Mouse (Mus musculus) stomach, postnatal 0 days (tissue): ENCODE measurements around the gene Sppl2c. TPM values are rescaled to one million over a fixed set of nuclear protein-coding genes. Genes with fewer than 3 reads are reported as not detected.

Experiments
- ATAC-seq: fragments of 200-750 bp; cut with Nextera tagmentation; 2 replicates; pipeline ENCODE4 v1.8.0; 2017; ENCODE audit not compliant: low FRiP score, low TSS enrichment
- DNase-seq: peaks from one replicate; pipeline ENCODE4 v3.0.0-alpha.2; 2016; ENCODE audit warnings: low spot score
- H3K27ac ChIP-seq: fragments of 300-500 bp; sonication (generic); replicated peaks from 2 replicates; pipeline ENCODE4 v1.5.1; 2014; ENCODE audit warnings: mild to moderate bottlenecking, control low read depth
- H3K27me3 ChIP-seq: fragments of 300-500 bp; sonication (generic); 2 replicates; pipeline ENCODE4 v1.6.1; 2014; ENCODE audit warnings: low read length; ENCODE audit not compliant: control insufficient read depth, insufficient read depth
- H3K36me3 ChIP-seq: fragments of 300-500 bp; sonication (generic); 2 replicates; pipeline ENCODE4 v1.6.1; 2014; ENCODE audit warnings: low read length, mixed read lengths; ENCODE audit not compliant: control insufficient read depth, insufficient read depth
- H3K4me1 ChIP-seq: fragments of 300-500 bp; sonication (generic); replicated peaks from 2 replicates; pipeline ENCODE4 v1.6.1; 2014; ENCODE audit warnings: antibody characterized with exemption; ENCODE audit not compliant: control insufficient read depth, insufficient read depth
- H3K4me2 ChIP-seq: fragments of 300-500 bp; sonication (generic); replicated peaks from 2 replicates; pipeline ENCODE4 v1.6.1; 2014; ENCODE audit warnings: low read depth, mild to moderate bottlenecking, control low read depth, moderate library complexity
- H3K4me3 ChIP-seq: fragments of 300-500 bp; sonication (generic); 2 replicates; pipeline ENCODE4 v1.5.1; 2014; ENCODE audit warnings: low read depth, low read length, control low read depth
- H3K9ac ChIP-seq: fragments of 300-500 bp; sonication (generic); 2 replicates; pipeline ENCODE4 v1.6.1; 2014; ENCODE audit warnings: mild to moderate bottlenecking, low read length, control low read depth, mixed read lengths
- H3K9me3 ChIP-seq: fragments of 300-500 bp; sonication (generic); 2 replicates; pipeline ENCODE4 v1.6.1; 2016; ENCODE audit warnings: low read length; ENCODE audit not compliant: control insufficient read depth
- CTCF ChIP-seq: IDR thresholded peaks from 2 replicates; pipeline ENCODE4 v1.5.1; 2016; ENCODE audit warnings: antibody characterized with exemption, low read depth, mild to moderate bottlenecking, moderate library complexity
- EP300 ChIP-seq: optimal IDR thresholded peaks from 2 replicates; pipeline ENCODE3; 2016; ENCODE audit warnings: antibody characterized with exemption
- WGBS: fragments of 180-500 bp; shearing (Covaris S2); extraction: QIAGEN DNeasy Blood & Tissue Kit; methylation state at CpG from one replicate; pipeline ENCODE4 v1.1.7; 2014; 5-methylcytosine and 5-hydroxymethylcytosine counted together
- polyA plus RNA-seq: library from polyadenylated mRNA; unstranded; fragments of >200 nt; fragmentation: Nextera tagmentation; extraction: Ambion mirVana; gene quantifications from 2 replicates; pipeline ENCODE4 v1.2.1, GENCODE M21; 2015

The Sppl2c gene
- polyA plus RNA-seq = not detected in 2 replicates

- Histone ChIP-seq H3K36me3 (no peaks in the 10 kb centered on the region), H3K4me2 (no peak within 1 kb of the TSS), H3K9me3 (no peaks in the 10 kb centered on the region), H3K27me3 (no peaks in the 10 kb centered on the region), H3K9ac (no peak within 1 kb of the TSS), H3K4me3 (no peak within 1 kb of the TSS), H3K27ac (no peak within 1 kb of the TSS), H3K4me1 (no peaks in the 10 kb centered on the region)
- TF ChIP-seq EP300 = no peak
- TF ChIP-seq CTCF = no peak
- 77% methylated on average over 13 of the region's 13 CpGs for WGBS
- no peak for DNase-seq
- no peak for ATAC-seq
Measured at GRCm38 (mm10) chr11:104186135-104186836, at the start of gene Sppl2c. Sppl2c (plus strand) TSS chr11:104186327.

- WGBS = 72% methylated on average over 3 of the region's 3 CpGs
- Histone ChIP-seq H3K36me3 (no peaks in the 10 kb centered on the region), H3K4me2 (no peak overlapping the region), H3K9ac (no peak overlapping the region), H3K4me1 (no peaks in the 10 kb centered on the region), H3K4me3 (no peak overlapping the region), H3K9me3 (no peaks in the 10 kb centered on the region), H3K27ac (no peak overlapping the region), H3K27me3 (no peaks in the 10 kb centered on the region)
- no peak for DNase-seq
- ATAC-seq = no peak
- TF ChIP-seq CTCF = no peak
- no peak for TF ChIP-seq EP300
Measured at GRCm38 (mm10) chr11:104138976-104139375, 47.2 kb upstream of the Sppl2c start.

- H3K9ac ChIP-seq = no peak overlapping the region
- H3K27me3 ChIP-seq = no peaks in the 10 kb centered on the region
- no peak for DNase-seq
- no peaks in the 10 kb centered on the region for H3K36me3 ChIP-seq
- no peak overlapping the region for H3K27ac ChIP-seq
- H3K4me1 ChIP-seq = no peaks in the 10 kb centered on the region
- H3K4me3 ChIP-seq = no peak overlapping the region
- 100% methylated on average over 1 of the region's 1 CpGs for WGBS
- no peak for ATAC-seq
- no peak for TF ChIP-seq EP300
- TF ChIP-seq CTCF = no peak
- no peaks in the 10 kb centered on the region for H3K9me3 ChIP-seq
- H3K4me2 ChIP-seq = no peak overlapping the region
Measured at GRCm38 (mm10) chr11:104144930-104145329, 41.2 kb upstream of the Sppl2c start.

- no peak for TF ChIP-seq CTCF
- DNase-seq (no peak), ATAC-seq (no peak)
- WGBS = 77% methylated on average over 7 of the region's 7 CpGs
- H3K4me1 ChIP-seq = no peaks in the 10 kb centered on the region
- no peak overlapping the region for H3K4me2 ChIP-seq
- H3K36me3 ChIP-seq = no peaks in the 10 kb centered on the region
- no peaks in the 10 kb centered on the region for H3K9me3 ChIP-seq
- no peaks in the 10 kb centered on the region for H3K27me3 ChIP-seq
- H3K27ac ChIP-seq = no peak overlapping the region
- no peak overlapping the region for H3K4me3 ChIP-seq
- no peak overlapping the region for H3K9ac ChIP-seq
Measured at GRCm38 (mm10) chr11:104148787-104149186, 37.3 kb upstream of the Sppl2c start.

GRCm38 (mm10) chr11:104150911-104151310 is 35.2 kb upstream of the Sppl2c start:
- no peak for DNase-seq
- TF ChIP-seq CTCF (no peak), EP300 (no peak)
- H3K27ac ChIP-seq = no peak overlapping the region
- ATAC-seq = no peak
- WGBS = 84% methylated on average over 5 of the region's 5 CpGs
- H3K4me2 ChIP-seq = no peak overlapping the region
- H3K4me3 ChIP-seq = no peak overlapping the region
- no peaks in the 10 kb centered on the region for H3K4me1 ChIP-seq
- H3K9me3 ChIP-seq = no peaks in the 10 kb centered on the region
- no peaks in the 10 kb centered on the region for H3K27me3 ChIP-seq
- no peaks in the 10 kb centered on the region for H3K36me3 ChIP-seq
- no peak overlapping the region for H3K9ac ChIP-seq

GRCm38 (mm10) chr11:104154332-104154731 is 31.8 kb upstream of the Sppl2c start:
- TF ChIP-seq EP300 = no peak
- TF ChIP-seq CTCF = no peak
- 66% methylated on average over 4 of the region's 4 CpGs for WGBS
- Histone ChIP-seq H3K4me3 (no peak overlapping the region), H3K9ac (no peak overlapping the region), H3K4me2 (no peak overlapping the region), H3K4me1 (no peaks in the 10 kb centered on the region), H3K36me3 (no peaks in the 10 kb centered on the region), H3K27ac (no peak overlapping the region), H3K27me3 (peaks cover 2% of the 10 kb centered on the region; the same call in 1 of the 2 replicates), H3K9me3 (no peaks in the 10 kb centered on the region)
- DNase-seq (no peak), ATAC-seq (no peak)
